Mouse (Mus musculus): ENCODE results near the gene Fip1l1.

DNA sequence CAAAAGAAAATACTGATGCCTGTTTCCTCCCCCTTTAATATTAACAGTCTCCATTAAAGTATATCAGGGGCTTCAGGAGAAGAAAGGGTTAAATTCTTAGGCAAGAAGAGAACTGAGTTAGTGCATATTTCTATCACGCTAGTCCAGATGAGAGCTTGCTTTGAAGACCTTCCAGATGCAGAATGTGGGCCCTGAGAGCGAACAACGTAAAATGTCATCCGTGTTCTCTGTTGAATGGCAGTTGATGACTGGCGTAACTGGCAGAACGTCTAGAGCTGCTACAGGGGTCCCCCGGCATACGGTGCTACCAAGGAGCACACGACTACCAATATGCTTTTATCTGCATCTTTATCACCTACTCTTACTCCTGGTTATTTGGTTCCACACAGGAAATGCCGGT, 67.1 kb downstream of the Fip1l1 start:
- TF ChIP-seq POLR2A (IDR thresholded peaks at IDR 0.05; ENCODE audit: borderline replicate concordance, low read depth, low read length) (no peak), CTCF (IDR thresholded peaks at IDR 0.05; ENCODE audit: low read depth, low read length) (no peak)

Data from bone marrow macrophage, adult 2 months (primary cell).